Mouse (Mus musculus) neural tube, embryonic 14.5 days (tissue): Measurements from ENCODE around the gene Spg11. TPM values are rescaled to one million over a fixed set of nuclear protein-coding genes. Genes with fewer than 3 reads are reported as not detected.

Experiments used
- ATAC-seq: fragments of 200-750 bp; cut with Nextera tagmentation; 2 replicates; pipeline ENCODE4 v1.8.0; 2017; ENCODE audit warnings: low read depth, mild to moderate bottlenecking, moderate TSS enrichment, moderate library complexity
- H3K27ac ChIP-seq: fragments of 300-500 bp; sonication (generic); 2 replicates; pipeline ENCODE4 v1.5.1; 2014; ENCODE audit warnings: low read depth, mild to moderate bottlenecking, control low read depth, low read length, moderate library complexity, mixed read lengths
- H3K27me3 ChIP-seq: fragments of 300-500 bp; sonication (generic); 2 replicates; pipeline ENCODE4 v1.6.1; 2014; ENCODE audit warnings: low read length; ENCODE audit not compliant: control insufficient read depth, insufficient read depth
- H3K36me3 ChIP-seq: fragments of 300-500 bp; sonication (generic); 2 replicates; pipeline ENCODE4 v1.6.1; 2014; ENCODE audit warnings: low read length, mixed read lengths; ENCODE audit not compliant: control insufficient read depth, insufficient read depth
- H3K4me1 ChIP-seq: fragments of 300-500 bp; sonication (generic); 2 replicates; pipeline ENCODE4 v1.6.1; 2014; ENCODE audit warnings: low read length; ENCODE audit not compliant: control insufficient read depth, insufficient read depth
- H3K4me2 ChIP-seq: fragments of 300-500 bp; sonication (generic); 2 replicates; pipeline ENCODE4 v1.6.1; 2014; ENCODE audit warnings: mild to moderate bottlenecking, low read depth, low read length, control low read depth
- H3K4me3 ChIP-seq: fragments of 300-500 bp; sonication (generic); 2 replicates; pipeline ENCODE4 v1.5.1; 2014; ENCODE audit warnings: low read depth, low read length, control low read depth, mixed read lengths
- H3K9ac ChIP-seq: fragments of 300-500 bp; sonication (generic); replicated peaks from 2 replicates; pipeline ENCODE4 v1.6.1; 2014; ENCODE audit warnings: low read depth, mild to moderate bottlenecking, control low read depth, low read length, mixed read lengths
- H3K9me3 ChIP-seq: fragments of 300-500 bp; sonication (generic); 2 replicates; pipeline ENCODE4 v1.6.1; 2016; ENCODE audit warnings: low read length; ENCODE audit not compliant: control insufficient read depth
- WGBS: fragments of 180-500 bp; shearing (Covaris S2); extraction: QIAGEN DNeasy Blood & Tissue Kit; methylation state at CpG from one replicate; pipeline ENCODE4 v1.1.7; 2014; 5-methylcytosine and 5-hydroxymethylcytosine counted together
- microRNA-seq: library from miRNA; unstranded; fragments of <30 nt; microRNA quantifications from one replicate; pipeline ENCODE4, GENCODE M21; 2016
- polyA plus RNA-seq: library from polyadenylated mRNA; unstranded; fragments of >200 nt; fragmentation: Nextera tagmentation; extraction: Ambion mirVana; gene quantifications from 2 replicates; pipeline ENCODE4 v1.2.1, GENCODE M21; 2014

The Spg11 gene
- polyA plus RNA-seq, 1 experiment from 2014 or later = 10.2 TPM

- Histone ChIP-seq H3K9me3 (no peaks in the 10 kb centered on the region), H3K27ac (no peak overlapping the region), H3K27me3 (no peaks in the 10 kb centered on the region), H3K36me3 (no peaks in the 10 kb centered on the region), H3K9ac (no peak overlapping the region), H3K4me3 (no peak overlapping the region), H3K4me1 (no peaks in the 10 kb centered on the region), H3K4me2 (no peak overlapping the region)
- 79% methylated on average over 1 of the region's 1 CpGs for WGBS
- no peak for ATAC-seq
Observed at GRCm38 (mm10) chr2:122018705-122019104, 99.5 kb downstream of the Spg11 start.

DNA sequence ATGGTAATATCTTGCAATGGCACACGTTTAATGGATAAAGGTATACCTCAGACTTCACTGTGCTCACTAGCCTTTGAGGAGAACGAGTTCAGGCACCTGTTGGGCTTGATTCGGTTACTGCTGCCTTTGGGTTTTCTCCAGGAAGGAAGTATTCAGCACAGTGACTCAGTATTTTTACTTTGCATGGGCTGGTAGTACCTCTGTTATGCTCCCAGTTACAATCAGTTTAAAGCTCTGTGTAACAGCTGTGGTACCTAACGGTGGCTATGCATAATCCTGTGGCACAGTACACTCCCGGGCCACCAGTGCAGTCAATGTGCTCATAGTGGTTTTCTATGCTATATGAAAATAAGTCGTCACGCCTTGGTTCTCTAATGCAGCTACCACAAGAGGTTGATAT is 106.7 kb downstream of the Spg11 start:
- H3K27me3 ChIP-seq = no peaks in the 10 kb centered on the region
- no peaks in the 10 kb centered on the region for H3K4me1 ChIP-seq
- no peak overlapping the region for H3K4me3 ChIP-seq
- H3K9me3 ChIP-seq = no peaks in the 10 kb centered on the region
- 92% methylated on average over 7 of the region's 7 CpGs for WGBS
- peaks cover 7% of the 10 kb centered on the region; the same call in 1 of the 2 replicates for H3K36me3 ChIP-seq
- no peak overlapping the region for H3K27ac ChIP-seq
- H3K9ac ChIP-seq = no peak overlapping the region
- no peak for ATAC-seq
- H3K4me2 ChIP-seq = no peak overlapping the region

DNA sequence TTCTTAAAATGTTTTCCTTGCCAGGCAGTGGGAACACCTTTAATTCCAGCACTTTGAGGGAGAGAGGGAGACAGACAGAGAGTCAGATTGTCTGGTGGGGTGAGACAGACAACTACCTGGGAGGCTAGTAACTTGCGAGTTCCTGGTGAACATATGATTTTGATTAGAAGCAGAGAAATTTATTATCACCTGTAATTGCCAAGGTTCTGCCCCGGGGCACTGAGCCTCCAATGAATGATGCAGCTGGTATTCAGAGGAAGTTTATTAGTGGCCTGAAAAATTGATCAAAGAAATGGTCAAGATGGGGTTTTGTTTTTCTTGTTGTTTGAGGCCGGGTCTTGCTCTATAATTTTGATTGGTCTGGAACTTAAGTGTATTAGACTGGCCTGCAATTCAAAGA is 109.4 kb downstream of the Spg11 start:
- Histone ChIP-seq H3K4me1 (no peaks in the 10 kb centered on the region), H3K4me3 (no peak overlapping the region), H3K27ac (no peak overlapping the region), H3K9ac (no peak overlapping the region), H3K9me3 (no peaks in the 10 kb centered on the region), H3K36me3 (peaks cover 11% of the 10 kb centered on the region; the same call in 1 of the 2 replicates), H3K4me2 (no peak overlapping the region), H3K27me3 (no peaks in the 10 kb centered on the region)
- 91% methylated on average over 3 of the region's 3 CpGs for WGBS
- ATAC-seq = no peak

Small RNAs within 50 kb of the gene (microRNA-seq; reads per million reads assigned to microRNA genes)
- not detected for gene Gm47314

Other genes with a start within 250 kb of the Spg11 start
- 37.7 and 42.0 TPM in 2 replicates for gene Ctdspl2, start 162.4 kb downstream of the Spg11 start, polyA plus RNA-seq
- gene Mageb3, start 162.3 kb downstream of the Spg11 start, polyA plus RNA-seq = 0.26 and 0.36 TPM in 2 replicates
- 11.4 and 14.3 TPM in 2 replicates for gene Eif3j1, start 89.8 kb downstream of the Spg11 start, polyA plus RNA-seq
- 63.5 and 114 TPM in 2 replicates for gene B2m, start 29.3 kb upstream of the Spg11 start, polyA plus RNA-seq
- not detected in 2 replicates for gene Trim69, start 42.3 kb upstream of the Spg11 start, polyA plus RNA-seq
- gene Patl2, start 67.8 kb upstream of the Spg11 start, polyA plus RNA-seq = 0.08 TPM in 1 of 2 replicates, not detected in the other
- not detected in 2 replicates for gene Terb2, start 67.9 kb upstream of the Spg11 start, polyA plus RNA-seq
- gene Sord, start 116.4 kb upstream of the Spg11 start, polyA plus RNA-seq = 21.1 and 22.7 TPM in 2 replicates
- not detected in 2 replicates for gene Duox2, start 180.1 kb upstream of the Spg11 start, polyA plus RNA-seq
- gene Duoxa2, start 180.5 kb upstream of the Spg11 start, polyA plus RNA-seq = 0.17 and 0.37 TPM in 2 replicates
- 0.32 TPM in 1 of 2 replicates, not detected in the other for gene Duoxa1, start 195.3 kb upstream of the Spg11 start, polyA plus RNA-seq
- gene Duox1, start 197.3 kb upstream of the Spg11 start, polyA plus RNA-seq = 0.13 and 0.15 TPM in 2 replicates